7 mouse cellular contexts compared by ENCODE assay signal in the genomic region with DNA sequence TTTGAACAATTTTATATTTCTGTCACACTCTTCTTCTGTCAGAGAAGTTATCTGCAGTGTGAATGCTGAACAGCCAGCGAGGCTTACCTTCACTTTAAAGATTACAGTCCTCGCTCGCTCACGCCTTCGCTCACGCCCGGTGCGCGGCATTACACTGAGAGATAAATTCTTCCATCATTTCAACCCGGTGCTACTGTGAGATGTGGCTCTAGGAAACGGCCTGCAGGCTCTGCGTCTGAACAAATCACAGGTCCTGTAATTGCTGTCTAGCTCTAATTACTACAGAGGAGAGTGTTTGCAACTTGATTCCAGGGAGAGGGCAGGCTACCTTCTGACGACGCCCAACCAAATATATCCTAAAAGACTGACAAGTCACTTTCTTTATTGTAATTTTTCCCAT.
DNase-seq lines count a peak whose midpoint lies in the region; ATAC-seq lines count a peak whose summit lies in the region.

No protein-coding gene starts in this region.

- under 1% methylated on average over 14 of the region's 14 CpGs for WGBS in forebrain, embryonic 13.5 days
- under 1% methylated on average over 14 of the region's 14 CpGs for WGBS in kidney, embryonic 15.5 days

- H3K9me3 ChIP-seq in forebrain, embryonic 13.5 days (replicated peaks): no peaks in the 10 kb centered on the region
- H3K9me3 ChIP-seq in kidney, embryonic 15.5 days (replicated peaks): no peaks in the 10 kb centered on the region

- H3K9ac ChIP-seq in forebrain, embryonic 13.5 days: peak overlapping the region; percentile 52
- peak overlapping the region; percentile 9; the same call in 1 of the 2 replicates for H3K9ac ChIP-seq in kidney, embryonic 15.5 days

- peak overlapping the region; percentile 35 for H3K4me3 ChIP-seq in forebrain, embryonic 13.5 days
- peak overlapping the region; percentile 46 for H3K4me3 ChIP-seq in kidney, embryonic 15.5 days (replicated peaks)

- peaks cover 14% of the 10 kb centered on the region for H3K4me1 ChIP-seq in forebrain, embryonic 13.5 days
- H3K4me1 ChIP-seq in kidney, embryonic 15.5 days: peaks cover 26% of the 10 kb centered on the region; the same call in 1 of the 2 replicates

- no peaks in the 10 kb centered on the region for H3K36me3 ChIP-seq in forebrain, embryonic 13.5 days (ENCODE audit: poor library complexity, severe bottlenecking)
- no peaks in the 10 kb centered on the region for H3K36me3 ChIP-seq in kidney, embryonic 15.5 days

- peak; percentile 69 for ATAC-seq in forebrain, embryonic 13.5 days
- ATAC-seq in kidney, embryonic 15.5 days (replicated peaks; ENCODE audit: low FRiP score): peak; percentile 71
- ATAC-seq in megakaryocyte progenitor cell, adult 5-6 weeks (replicated peaks; ENCODE audit: poor library complexity): 0 out of 2 replicates have a peak, but pooled peaks have one; percentile 19

- H3K27me3 ChIP-seq in forebrain, embryonic 13.5 days: no peaks in the 10 kb centered on the region
- H3K27me3 ChIP-seq in kidney, embryonic 15.5 days: no peaks in the 10 kb centered on the region

- no peak overlapping the region for H3K27ac ChIP-seq in forebrain, embryonic 13.5 days
- no peak overlapping the region for H3K27ac ChIP-seq in kidney, embryonic 15.5 days

- H3K4me2 ChIP-seq in forebrain, embryonic 13.5 days: peak overlapping the region; percentile 69
- H3K4me2 ChIP-seq in kidney, embryonic 15.5 days: peak overlapping the region; percentile 68

- DNase-seq in right cerebral cortex, adult 18-20 months: peak; percentile 16
- DNase-seq in right cerebral cortex, postnatal 4 days: no peak
- no peak for DNase-seq in thymus, postnatal 25 days
- no peak for DNase-seq in adrenal gland, postnatal 4 days (ENCODE audit: low spot score in 2 of 2)

Comparison
In these comparisons a context has a peak if more than half of its experiments do, and no peak if none do; other contexts are left out.
1. ATAC-seq: peak in every context shown above with its lines; median percentile 71 in kidney, embryonic 15.5 days; 69 in forebrain, embryonic 13.5 days; 19 in megakaryocyte progenitor cell, adult 5-6 weeks.